Mouse (Mus musculus) layer of hippocampus, adult 6 months (tissue): ENCODE measurements around the gene Per1. TPM values are rescaled to one million over a fixed set of nuclear protein-coding genes. Genes with fewer than 3 reads are reported as not detected.

Experiments
- long read RNA-seq, 2 experiments: library from polyadenylated mRNA; unstranded; transcript quantifications; one replicate each; pipeline ENCODE4 v2.0.0; 2019 to 2020
- polyA plus RNA-seq: library from polyadenylated mRNA; unstranded; fragments of <200 nt; fragmentation: Nextera tagmentation; gene quantifications from 2 replicates; pipeline ENCODE4 v1.2.3, GENCODE M21; 2021

The Per1 gene
- 30.5 and 39.5 TPM in 2 replicates for polyA plus RNA-seq
- long read RNA-seq, experiment 1, partial matches to known transcripts, result 6 of 6 reads
- long read RNA-seq, experiment 1, other reads (novel, unspliced or antisense), result 0 of 6 reads
- long read RNA-seq, experiment 2, partial matches to known transcripts, result 11 of 14 reads
- long read RNA-seq, experiment 2, other reads (novel, unspliced or antisense), result 2 of 14 reads

DNA sequence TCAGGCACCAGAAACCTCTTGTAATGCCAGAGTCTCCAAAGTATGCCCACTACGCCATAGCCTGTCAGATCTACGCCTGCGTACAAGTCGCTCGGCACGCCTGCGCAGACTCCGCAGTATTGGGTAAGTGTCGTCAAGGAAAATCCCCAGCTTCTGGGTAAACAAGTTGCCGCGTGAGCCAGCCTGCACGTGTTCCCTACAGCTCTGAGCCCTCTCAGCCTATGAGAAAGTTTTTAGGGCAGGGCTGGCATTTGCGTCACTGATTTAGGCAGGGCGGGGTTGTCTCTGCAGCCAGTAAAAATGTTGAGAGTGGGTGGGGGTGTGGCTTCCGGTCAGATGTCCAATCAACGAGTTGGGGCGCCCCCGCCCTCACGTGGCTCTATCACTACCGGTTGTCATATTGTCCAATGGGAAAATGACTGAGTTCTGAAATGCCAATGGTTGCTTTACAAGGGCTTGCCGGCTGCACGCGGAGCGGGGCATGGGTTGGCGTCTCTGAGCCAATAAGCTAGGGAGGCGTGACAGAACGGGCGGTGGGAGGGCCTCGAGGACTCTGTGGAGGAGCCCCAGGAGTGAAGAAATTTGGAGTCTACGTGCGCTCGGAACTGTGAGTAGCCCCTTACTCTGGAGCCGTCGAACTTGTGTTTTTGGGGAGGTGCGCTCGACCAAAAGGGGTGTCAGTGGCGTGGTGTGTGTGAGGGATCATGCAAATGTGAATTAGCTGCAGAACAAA lies at the start of gene Per1:
Per1 (plus strand) TSS at position 521 of the 733 bp plus-strand sequence.

DNA sequence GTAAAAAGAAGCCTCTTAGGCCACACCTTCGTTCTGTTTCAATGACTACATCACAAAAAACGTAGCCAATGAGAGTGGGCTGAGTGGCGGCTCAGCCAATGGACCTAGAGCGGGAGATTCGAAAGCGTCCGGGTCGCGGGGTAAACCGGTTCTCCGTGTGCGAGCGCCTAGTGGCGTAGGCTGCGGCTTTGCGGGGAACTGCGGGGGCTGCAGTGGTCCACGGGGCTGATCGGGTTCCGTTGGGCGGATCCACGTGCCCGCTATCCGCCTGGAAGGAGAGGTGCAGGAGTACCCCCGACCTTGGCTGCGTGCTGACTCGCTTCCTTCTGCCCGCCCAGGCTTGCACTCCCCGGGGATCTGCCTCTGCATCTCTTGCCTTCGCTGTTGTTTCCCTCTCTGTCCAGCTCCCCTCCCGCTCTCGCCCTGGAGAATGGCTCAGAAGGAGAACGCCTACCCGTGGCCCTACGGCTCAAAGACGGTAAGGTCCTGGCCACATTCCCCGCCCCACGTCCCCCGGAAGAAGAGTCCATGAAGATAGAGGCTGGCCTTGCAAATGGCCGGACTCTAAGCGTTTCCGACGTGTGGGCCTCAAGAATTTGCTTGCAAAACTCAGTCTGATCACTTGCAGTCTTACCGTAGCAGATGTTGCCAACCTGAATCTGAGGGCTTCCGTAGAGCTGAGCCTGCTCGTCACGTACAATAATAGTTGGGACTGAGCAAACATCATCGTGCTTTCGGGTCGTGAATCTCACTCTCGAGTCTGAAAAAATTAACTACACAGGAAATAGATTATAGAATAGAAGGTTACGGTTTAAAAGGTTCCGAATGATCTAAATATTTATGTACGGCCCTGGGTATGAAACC lies 49.3 kb upstream of the Per1 start, which contains the start of gene Aurkb:
Aurkb (plus strand) TSS at position 117 of the 864 bp plus-strand sequence.

DNA sequence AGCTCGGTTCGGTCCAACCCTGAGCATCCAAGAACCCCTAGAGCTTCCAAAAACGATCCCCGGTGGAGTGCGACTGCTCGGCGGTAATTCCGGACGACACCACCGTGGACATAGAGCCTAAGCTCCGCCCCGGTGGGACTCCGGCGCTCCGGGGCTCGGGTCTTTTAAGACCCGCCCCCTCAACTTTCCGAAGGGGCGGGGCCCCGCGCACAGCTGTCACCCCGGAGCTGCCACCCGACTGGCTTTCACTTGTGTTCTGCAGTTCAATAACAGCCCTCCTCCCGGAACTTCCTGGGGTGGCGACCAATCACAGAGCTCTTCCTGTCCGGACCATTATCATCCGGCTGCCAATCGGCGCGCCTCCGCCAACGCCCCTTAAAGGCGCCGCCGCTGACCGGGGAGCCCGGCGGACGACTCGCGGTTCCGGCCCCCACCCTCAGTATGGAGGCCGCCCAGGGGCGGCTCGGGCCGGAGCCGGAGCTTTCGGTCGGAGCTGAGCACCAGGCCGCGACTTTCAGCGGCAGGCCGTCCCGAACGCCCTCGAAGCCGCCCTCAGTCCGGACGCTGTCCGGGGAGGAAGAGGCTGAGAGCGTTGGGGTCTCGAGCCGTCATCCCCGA lies 35.6 kb upstream of the Per1 start, which contains the start of gene Borcs6:
Borcs6 (plus strand) TSS at position 361 of the 618 bp plus-strand sequence.

DNA sequence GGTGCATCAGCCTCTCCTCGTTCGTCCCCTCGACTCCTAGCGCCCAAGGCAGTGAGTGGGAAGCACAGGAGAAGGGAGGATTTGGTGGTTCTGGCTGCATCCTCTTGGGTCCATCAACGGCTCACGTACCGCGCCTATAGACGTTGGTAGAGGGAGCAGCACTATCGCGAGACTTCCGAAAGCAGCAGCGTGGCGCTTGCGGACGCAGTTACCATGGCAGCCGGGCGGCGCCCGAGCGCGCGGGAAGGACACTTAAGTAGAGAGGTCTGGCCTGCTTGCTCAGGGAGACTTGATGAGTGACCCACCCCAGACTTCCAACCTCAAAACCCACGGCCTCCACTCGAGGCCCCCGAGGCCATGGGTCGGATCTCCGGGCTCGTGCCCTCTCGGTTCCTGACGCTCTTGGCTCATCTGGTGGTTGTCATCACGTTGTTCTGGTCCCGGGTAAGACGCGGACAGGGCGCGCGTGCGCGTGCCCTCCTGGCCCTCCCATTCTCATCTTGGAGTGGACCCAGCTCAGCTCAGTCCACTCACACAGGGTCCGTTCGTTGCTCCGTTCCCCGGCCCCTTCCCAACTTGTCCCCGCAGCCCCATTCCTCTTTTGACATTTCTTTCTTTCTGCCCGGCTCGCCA lies 24.3 kb upstream of the Per1 start, which contains the start of gene Tmem107:
Tmem107 (plus strand) TSS at position 217 of the 633 bp plus-strand sequence.

DNA sequence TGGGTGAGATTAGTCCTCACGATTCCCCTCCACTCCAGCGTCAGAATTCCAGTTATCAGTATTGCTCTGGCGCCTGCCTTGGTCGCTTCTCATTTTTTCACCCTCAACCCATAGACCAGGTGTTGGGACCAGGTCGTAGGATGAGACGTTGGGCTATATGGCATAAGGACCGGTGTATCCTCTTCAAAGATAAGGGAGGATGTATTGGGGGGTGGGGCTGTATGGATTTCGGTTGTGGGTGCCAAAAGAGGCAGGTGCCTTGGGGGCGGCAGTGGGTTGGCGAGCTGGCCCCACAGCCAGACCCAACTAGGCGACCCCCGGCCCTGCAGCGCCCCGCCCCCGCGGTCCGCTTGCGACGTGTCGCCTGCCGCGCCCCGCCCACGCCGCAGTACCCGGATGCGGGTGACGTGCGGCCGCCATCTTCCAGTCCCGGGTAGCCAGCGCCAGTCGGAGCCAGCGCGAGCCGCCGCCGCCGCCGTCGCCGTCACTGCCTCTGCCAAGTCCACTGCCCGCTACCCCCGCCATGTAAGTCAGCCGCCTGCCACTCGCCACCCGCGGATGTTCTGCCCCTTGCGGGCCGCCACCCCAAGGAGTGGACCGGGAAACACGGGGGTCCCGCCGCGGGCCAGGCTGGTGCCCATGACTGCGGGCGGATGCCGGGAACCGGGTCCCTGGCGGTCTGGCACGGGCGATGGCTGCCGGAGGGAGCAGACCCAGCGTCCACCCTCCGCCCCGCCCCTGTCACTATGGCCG lies 6.7 kb upstream of the Per1 start, which contains the start of gene Vamp2:
Vamp2 (plus strand) TSS at position 388 of the 753 bp plus-strand sequence.

DNA sequence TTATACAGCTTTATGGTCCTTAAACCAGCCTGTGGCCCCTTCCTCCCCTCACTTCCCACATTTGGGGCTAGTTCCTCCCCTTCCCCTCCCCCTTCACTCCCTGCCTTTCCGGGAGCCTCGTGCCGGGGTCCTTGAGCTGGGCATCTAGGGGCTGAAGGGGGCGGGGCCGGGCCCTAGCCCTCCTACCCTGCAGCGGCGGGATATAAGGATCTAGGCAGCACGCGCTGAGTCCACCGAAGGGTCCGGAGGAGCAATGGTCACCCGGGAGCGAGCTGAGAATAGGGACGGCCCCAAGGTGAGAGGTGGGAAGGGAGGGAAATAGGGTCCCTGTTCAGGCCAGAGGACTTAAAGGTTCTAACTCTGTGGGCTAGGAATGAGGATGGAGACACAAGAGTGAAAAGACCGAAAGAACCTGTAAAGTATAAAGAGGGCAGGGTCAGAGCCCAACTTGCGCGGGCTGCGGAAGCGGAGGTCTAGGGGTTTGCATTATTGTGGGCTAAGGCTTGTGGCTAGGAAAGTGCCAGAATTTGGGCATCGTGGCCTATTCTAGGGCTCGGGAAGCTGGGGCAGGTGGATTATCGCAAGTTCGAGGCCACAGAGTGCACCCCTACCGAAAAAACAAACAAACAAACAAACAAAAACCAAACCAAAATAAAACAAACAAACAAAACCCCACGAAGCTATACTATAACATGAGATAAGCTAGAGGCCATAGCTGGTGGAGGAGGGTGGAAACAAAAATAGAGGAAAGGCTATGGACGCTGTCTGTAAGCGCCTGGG lies 25.4 kb downstream of the Per1 start, which contains the start of gene Hes7:
Hes7 (plus strand) TSS at position 184 of the 780 bp plus-strand sequence.

DNA sequence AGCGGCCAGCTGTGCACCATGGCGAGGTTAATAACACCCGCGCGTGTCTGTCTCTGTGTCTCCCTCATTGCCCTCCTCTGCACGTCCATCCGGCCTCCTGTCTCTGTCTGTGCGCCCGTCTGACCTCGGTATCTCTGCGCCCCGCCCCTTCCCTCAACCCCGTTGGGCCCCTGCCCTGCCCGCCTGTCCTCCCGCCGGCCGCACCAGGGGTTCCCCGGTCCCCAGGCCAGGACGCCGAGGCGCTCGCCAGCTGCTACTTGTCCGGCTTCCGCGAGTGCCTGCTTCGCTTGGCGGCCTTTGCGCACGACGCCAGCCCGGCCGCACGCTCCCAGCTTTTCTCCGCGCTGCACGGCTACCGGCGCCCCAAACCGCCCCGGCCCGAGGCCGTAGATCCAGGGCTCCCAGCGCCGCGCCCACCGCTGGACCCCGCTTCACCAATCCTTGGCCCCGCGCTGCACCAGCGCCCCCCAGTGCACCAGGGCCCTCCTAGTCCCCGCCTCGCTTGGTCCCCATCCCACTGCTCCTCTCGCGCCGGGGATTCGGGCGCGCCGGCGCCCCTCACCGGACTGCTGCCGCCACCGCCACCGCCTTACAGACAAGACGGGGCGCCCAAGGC lies 27.4 kb downstream of the Per1 start, which contains the start of gene 9130213A22Rik:
9130213A22Rik (minus strand) TSS at position 254 of the 616 bp plus-strand sequence.

DNA sequence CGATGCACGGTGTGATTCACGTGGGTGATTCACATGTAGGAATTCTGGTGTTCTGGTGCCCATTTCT lies 30.7 kb downstream of the Per1 start, which contains the start of gene Aloxe3:
Aloxe3 (plus strand) TSS at position 45 of the 67 bp plus-strand sequence.

DNA sequence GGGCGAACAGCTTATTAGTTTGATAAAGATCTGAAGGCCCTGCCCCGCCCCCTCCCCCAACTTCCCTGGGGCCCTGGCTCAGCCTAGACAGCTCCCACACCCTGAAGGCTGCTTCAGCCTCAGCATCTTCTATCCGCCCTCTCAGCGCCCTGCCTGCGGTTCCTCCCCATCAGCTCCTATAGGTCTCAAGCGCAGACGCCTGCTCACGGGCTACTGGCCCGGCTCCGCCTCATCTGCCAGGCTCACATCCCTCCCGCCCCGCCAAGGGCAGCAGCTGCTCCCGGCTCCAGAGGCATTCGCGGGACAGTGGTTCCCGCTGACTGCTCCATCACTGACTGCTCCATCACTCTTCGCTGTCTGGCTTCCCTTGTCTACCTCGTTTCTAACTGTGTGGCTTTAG lies 61.8 kb downstream of the Per1 start, which contains the start of gene Alox12b:
Alox12b (plus strand) TSS at position 190 of the 400 bp plus-strand sequence.

Other genes starting within 250 kb of the Per1 start
- 71.2 and 71.4 TPM in 2 replicates for gene Ndel1, start 223.4 kb upstream of the Per1 start, polyA plus RNA-seq
- gene Rnf222, start 206.7 kb upstream of the Per1 start, polyA plus RNA-seq, result not detected in 2 replicates
- gene Rpl26, start 193.6 kb upstream of the Per1 start, polyA plus RNA-seq, result 3,357 and 3,616 TPM in 2 replicates
- gene Odf4, start 168.1 kb upstream of the Per1 start, polyA plus RNA-seq, result not detected in 2 replicates
- gene Arhgef15, start 137.7 kb upstream of the Per1 start, polyA plus RNA-seq, result 2.4 TPM in 2 replicates
- gene Slc25a35, start 127.1 kb upstream of the Per1 start, polyA plus RNA-seq, result 1.9 and 2.4 TPM in 2 replicates
- 25.3 and 26.8 TPM in 2 replicates for gene Rangrf, start 120.0 kb upstream of the Per1 start, polyA plus RNA-seq
- gene Pfas, start 86.8 kb upstream of the Per1 start, polyA plus RNA-seq, result 8.4 and 21.6 TPM in 2 replicates
- gene Ctc1, start 79.3 kb upstream of the Per1 start, polyA plus RNA-seq, result 16.8 and 19.8 TPM in 2 replicates
- gene Aurkb, start 49.6 kb upstream of the Per1 start, polyA plus RNA-seq, result 0.54 TPM in 2 replicates
- gene Borcs6, start 35.5 kb upstream of the Per1 start, polyA plus RNA-seq, result 11.4 and 13.2 TPM in 2 replicates
- gene Tmem107, start 24.4 kb upstream of the Per1 start, polyA plus RNA-seq, result 40.3 and 42.2 TPM in 2 replicates
- gene Vamp2, start 6.7 kb upstream of the Per1 start, polyA plus RNA-seq, result 412 and 583 TPM in 2 replicates
- gene Hes7, start 25.2 kb downstream of the Per1 start, polyA plus RNA-seq, result 0.53 and 0.58 TPM in 2 replicates
- gene 9130213A22Rik, start 27.4 kb downstream of the Per1 start, polyA plus RNA-seq, result 0.84 and 0.90 TPM in 2 replicates
- gene Aloxe3, start 30.7 kb downstream of the Per1 start, polyA plus RNA-seq, result 5.9 and 8.6 TPM in 2 replicates
- gene Alox12b, start 61.8 kb downstream of the Per1 start, polyA plus RNA-seq, result 2.7 and 2.8 TPM in 2 replicates
- gene Alox8, start 102.6 kb downstream of the Per1 start, polyA plus RNA-seq, result 3.5 and 5.1 TPM in 2 replicates
- 0.44 and 0.55 TPM in 2 replicates for gene Gucy2e, start 141.8 kb downstream of the Per1 start, polyA plus RNA-seq
- 1.3 and 1.8 TPM in 2 replicates for gene Cntrob, start 228.6 kb downstream of the Per1 start, polyA plus RNA-seq
- gene Trappc1, start 228.8 kb downstream of the Per1 start, polyA plus RNA-seq, result 134 and 135 TPM in 2 replicates
- 5.3 and 6.1 TPM in 2 replicates for gene Kcnab3, start 231.0 kb downstream of the Per1 start, polyA plus RNA-seq
- gene Rnf227, start 245.2 kb downstream of the Per1 start, polyA plus RNA-seq, result 256 and 260 TPM in 2 replicates